Mouse (Mus musculus): ENCODE results near the gene Elp5. TPM values are rescaled to one million over a fixed set of nuclear protein-coding genes. Genes with fewer than 3 reads are reported as not detected.

The Elp5 gene
- total RNA-seq, 4 experiments from 2014 or later, result 69.7 to 96.0 (median 77.7) TPM

GRCm38 (mm10) chr11:70015677-70016076, 33.4 kb upstream of the Elp5 start:
- no peak for DNase-seq (ENCODE audit: low spot score in 2 of 2)

GRCm38 (mm10) chr11:70014880-70015558, 32.7 kb upstream of the Elp5 start, which contains the start of gene Acadvl:
Gene Acadvl (minus strand): TSS chr11:70015411.
- peak; percentile 79 to 82 for DNase-seq (ENCODE audit: low spot score in 2 of 2)

- DNase-seq (ENCODE audit: low spot score in 2 of 2), result no peak
These were observed 31.7 kb upstream of the Elp5 start for GRCm38 (mm10) chr11:70014051-70014450.

DNA sequence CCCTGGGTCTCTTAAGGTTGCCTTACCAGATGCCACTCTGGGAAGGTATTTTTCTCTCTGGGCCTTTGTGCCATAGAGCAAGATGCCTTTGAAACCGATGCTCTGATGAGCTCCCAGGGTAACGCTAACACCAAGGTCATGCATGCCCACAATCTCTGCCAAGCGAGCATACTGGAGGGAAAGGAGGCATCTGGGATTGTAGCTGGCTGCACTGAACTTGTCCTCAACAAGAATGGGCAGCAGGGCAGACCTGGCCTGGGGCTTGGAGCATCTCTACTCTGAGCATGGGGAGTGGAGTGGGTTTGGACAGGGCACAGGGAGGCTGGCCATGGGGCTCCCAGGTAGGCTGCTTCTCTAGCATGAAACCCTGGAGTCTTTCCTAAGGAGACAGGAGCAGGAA, 31.1 kb upstream of the Elp5 start:
- DNase-seq (ENCODE audit: low spot score in 2 of 2), result no peak

DNA sequence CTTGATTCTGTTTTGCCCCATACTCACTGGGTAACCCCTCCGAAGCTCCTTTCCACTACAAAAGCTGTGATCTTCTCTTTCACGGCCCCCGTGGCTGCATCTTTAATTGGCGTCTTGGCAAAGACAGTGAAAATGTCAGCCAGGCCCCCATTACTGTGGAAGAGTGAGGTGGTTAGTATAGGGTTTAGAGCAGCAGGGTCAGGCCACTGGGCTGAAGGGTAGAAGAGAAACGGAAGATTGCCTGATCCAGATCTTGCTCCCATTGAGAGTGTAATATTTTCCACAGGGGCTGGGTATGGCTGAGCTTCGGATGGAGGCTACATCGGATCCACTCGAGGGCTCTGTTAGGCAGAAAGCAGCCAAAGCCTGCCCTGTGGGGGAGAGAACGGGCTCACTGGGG, 30.6 kb upstream of the Elp5 start:
- DNase-seq (ENCODE audit: low spot score in 2 of 2), result no peak

GRCm38 (mm10) chr11:70010961-70011360, 28.6 kb upstream of the Elp5 start:
- DNase-seq (ENCODE audit: low spot score in 2 of 2), result no peak

- no peak for DNase-seq (ENCODE audit: low spot score in 2 of 2)
These were observed 28.2 kb upstream of the Elp5 start for GRCm38 (mm10) chr11:70010548-70010947.

- no peak for DNase-seq (ENCODE audit: low spot score in 2 of 2)
These were observed 27.7 kb upstream of the Elp5 start for GRCm38 (mm10) chr11:70010033-70010432.

- DNase-seq (ENCODE audit: low spot score in 2 of 2), result no peak
These were observed 23.2 kb upstream of the Elp5 start for GRCm38 (mm10) chr11:70005521-70005920.

DNA sequence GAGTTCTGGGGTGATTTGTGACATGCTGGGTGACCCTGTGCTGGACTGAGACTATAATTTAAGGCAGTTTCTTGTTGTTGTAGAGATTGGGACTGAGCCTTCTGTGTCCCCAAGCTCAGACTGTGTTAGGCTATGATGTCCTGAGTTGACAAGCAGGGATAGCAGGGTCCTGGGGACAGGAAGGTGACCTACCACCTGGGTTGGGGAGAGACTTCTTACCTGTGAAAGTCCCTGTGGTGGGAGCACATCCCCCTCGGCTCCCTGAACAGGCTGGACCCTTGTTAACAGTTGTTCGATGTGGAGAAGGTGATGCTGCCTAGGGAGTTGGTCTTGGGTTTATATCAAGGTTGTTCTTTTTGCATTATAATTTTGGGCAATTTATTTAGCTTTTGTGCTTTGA, 20.2 kb upstream of the Elp5 start:
- DNase-seq (ENCODE audit: low spot score in 2 of 2), result no peak

- DNase-seq (ENCODE audit: low spot score in 2 of 2), result no peak
These were observed 19.5 kb upstream of the Elp5 start for GRCm38 (mm10) chr11:70001865-70002264.

- no peak for DNase-seq (ENCODE audit: low spot score in 2 of 2)
These were observed 18.8 kb upstream of the Elp5 start for GRCm38 (mm10) chr11:70001159-70001558.

DNA sequence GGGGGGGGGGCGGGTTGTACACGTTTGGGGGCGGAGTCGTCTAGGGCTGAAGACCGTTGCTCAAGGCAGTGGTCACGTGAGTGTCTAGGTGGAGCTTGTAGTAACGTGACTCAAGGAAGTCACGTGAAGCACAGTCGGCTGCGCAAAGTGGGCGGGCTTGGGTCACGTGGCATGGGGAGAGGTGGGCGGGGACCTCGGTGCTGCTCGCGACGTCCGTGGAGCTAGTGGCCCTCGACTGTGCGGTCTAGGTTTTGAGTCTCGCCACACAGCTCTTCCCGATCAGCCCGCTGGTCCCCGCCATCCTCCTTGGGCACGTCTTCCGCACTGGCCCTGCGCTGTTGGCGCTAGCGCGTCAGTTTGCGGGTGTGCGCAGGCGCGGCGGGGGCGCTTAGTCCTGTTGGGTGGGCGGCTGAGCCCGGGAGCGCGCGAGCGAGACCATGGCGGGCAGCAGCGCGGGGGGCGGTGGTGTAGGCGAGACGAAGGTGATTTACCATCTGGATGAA, 18.1 kb upstream of the Elp5 start, which contains the start of gene Dvl2:
TSS of gene Dvl2 (plus strand) at position 200 of the 503 bp plus-strand sequence.
- DNase-seq (ENCODE audit: low spot score in 2 of 2), result peak; percentile 89 to 92

DNA sequence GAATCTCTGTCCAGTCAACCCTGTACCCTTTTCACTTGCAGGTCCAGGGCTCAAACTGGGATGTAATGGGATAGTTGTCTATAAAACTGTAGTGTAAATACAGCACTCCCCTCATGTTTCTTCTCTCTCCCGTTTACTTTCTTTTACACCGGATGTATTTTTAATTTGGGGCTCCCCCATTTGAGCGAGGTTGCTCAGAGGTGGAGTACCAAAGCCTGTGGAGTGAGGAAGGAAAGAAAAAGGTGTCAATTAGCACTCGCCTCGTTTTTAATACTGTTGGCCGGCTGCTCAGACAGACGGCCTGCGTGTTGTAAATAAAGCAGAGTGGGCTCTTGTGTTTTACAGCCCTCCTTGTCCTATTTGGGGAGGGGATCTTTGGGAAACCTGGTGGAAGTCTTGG, 17.3 kb upstream of the Elp5 start:
- DNase-seq (ENCODE audit: low spot score in 2 of 2), result no peak

- no peak for DNase-seq (ENCODE audit: low spot score in 2 of 2)
These were observed 16.5 kb upstream of the Elp5 start for GRCm38 (mm10) chr11:69998567-69999491.

DNA sequence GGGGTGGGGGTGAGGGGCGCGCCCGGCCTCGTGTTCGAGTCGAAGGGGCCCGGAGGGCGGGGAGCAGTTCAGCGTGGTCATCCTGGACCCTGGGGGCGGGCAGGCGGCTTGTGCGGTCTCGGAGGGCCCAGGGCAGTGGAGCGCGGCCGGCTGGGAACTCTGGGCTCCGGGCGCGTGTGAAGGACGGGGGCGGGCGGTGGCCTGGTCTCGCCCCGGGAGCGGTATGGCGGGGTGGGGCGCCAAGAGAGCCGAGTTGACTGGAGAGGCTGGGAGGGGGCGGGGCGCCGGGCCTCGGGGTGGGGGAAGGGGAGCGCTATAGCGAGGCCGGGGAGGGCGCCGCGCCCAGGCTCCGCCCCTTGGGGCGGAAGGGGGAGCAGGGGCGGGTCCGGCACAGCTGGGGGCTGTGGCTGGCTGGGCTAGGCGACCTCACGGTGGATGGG, 14.8 kb upstream of the Elp5 start:
- peak; percentile 55 to 64 for DNase-seq (ENCODE audit: low spot score in 2 of 2)

GRCm38 (mm10) chr11:69996161-69997061, 14.1 kb upstream of the Elp5 start:
- DNase-seq (ENCODE audit: low spot score in 2 of 2), result no peak

DNA sequence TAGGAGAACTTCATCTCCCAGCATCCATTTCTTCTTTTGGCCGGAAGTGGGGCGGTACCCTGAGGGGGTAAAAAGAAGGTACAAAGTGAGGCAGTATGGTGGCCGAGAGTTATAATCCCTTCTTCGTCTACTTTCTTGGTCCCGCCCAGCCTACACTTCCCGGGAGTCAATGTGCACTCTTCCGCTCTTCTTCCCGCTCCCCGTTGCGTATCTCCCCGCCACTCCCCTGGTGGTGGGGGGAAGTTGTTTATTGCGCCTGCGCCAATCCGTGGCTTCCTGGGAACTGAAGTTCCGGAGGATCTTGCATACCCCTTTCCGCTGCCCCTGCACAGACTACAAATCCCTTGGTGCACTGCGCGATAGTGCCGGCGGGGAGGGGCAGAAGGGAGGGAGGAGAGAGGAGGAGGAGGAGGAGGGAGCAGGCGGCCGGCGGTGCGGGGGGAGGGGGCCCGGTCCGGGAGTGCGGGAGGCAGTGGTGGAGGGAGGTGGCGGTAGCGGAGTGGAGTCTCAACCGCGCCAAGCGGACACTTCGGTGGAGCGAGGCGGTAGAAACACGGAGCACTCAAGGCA, 13.2 kb upstream of the Elp5 start, which contains the start of gene Phf23:
TSS of gene Phf23 (plus strand) at position 387 of the 570 bp plus-strand sequence.
- peak; percentile 97 to 98 for DNase-seq (ENCODE audit: low spot score in 2 of 2)

DNA sequence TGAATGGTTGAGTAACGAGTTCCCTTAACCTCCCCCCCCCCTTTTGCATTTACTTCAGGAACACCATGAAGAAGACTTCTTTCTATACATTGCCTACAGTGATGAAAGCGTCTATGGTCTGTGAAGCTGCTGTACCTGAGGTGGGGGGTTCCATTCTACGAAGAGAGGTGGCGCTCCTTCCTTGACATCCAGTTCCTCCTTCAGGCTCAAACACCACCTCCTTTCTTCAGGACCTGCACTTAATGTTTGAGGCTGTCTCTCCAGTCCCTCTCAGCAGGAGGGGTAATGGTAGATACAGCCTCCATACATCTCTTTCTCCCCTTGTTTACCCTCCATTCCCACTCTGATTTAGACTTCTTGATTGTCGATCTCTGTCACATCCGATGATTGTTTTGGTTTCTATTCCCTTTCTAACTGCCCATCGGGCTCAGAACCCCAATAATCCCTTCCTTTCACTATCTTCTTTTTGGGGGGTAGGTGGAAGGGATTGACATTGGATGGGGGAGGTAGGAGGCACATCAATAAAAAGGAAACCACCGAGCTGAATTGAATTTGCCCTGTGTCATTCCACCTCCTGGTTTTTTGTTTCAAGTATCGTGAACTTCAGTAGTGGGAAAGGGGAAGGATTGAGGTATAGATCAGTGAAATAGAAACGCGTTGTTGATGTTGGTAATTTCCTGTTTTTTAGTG, 12.2 kb upstream of the Elp5 start:
- DNase-seq (ENCODE audit: low spot score in 2 of 2), result no peak

DNA sequence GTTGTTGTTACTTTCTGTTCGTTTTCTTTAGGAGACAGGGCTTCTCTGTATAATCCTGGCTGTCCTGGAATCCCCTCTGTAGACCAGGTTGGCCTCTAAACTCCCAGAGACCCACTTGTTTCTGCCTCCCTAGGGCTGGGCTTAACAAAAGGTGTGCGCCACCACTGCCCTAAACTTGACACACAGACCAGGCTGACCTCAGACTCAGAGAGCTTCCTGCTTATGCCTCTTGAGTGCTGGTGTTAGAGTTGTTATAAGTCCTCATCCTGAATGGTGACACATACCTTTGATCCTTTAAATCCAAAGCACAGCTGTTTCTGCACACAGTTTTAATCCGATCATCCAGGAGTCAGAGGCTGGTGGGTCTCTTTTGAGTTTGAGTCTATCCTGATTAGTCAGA, 10.6 kb upstream of the Elp5 start:
- no peak for DNase-seq (ENCODE audit: low spot score in 2 of 2)
